Mouse (Mus musculus) retina, postnatal 7 days (tissue): Measurements from ENCODE around the gene Anxa6.
"Not testable (repeated sequence)": the region's sequence is repeated elsewhere in the genome, so short reads cannot be mapped to it uniquely, and the experiment has no call there.

ENCODE experiments used
- DNase-seq: peaks from one replicate; pipeline ENCODE4 v3.0.0-alpha.2; 2012; ENCODE audit warnings: low read depth, low spot score

Anxa6 gene

DNA sequence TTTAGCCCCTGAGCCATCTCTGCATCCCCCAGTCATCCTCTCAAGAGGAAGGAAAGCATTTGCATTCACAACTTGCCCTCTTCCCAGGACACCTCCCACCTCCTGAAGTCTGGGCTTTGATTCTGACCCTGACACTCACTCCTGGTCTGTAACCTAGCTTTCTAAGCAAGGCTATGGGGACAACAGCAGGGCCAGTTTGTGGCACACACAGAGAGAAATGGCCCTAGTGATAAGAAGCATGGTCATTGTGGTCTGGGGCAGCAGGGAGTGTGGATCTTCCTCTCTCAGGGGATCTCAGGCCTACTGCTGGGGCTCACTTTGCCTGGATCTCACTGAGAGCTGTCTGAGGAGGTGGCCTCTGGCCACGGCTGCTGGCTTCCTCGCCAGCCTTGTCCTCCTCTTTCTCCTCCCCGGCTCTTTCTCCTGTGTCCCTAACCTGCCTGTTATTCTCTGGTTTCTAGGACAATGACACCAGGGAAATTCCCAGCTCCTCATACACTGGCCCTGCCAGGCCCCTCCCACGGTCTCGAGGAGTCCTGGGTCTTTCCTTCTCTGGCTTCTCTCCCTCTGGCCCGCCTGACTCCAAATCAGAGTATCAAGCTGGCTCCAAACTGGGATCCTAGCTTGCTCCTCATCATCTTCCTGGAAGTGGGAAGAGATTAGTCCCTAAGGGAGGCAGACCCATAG lies 71.9 kb downstream of the Anxa6 start:
- no peak for DNase-seq

DNA sequence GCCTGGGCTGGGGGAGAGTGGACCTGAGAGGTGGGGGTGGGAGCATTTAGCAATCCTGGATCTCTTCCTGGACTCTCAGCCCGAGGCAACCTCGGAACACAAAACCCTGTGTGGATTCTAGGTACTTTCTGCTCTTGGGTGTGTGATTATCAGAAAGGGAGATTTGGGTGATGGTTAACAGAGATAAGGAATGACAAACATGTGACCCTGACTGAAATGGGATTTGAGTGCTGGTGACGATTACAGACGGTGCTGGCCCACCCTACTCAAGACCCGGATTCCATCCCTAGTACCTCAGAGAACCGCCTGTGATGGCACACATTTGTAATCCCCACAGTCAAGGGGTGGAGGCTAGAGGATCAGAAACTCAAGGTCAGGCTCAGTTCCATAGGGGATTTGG lies 73.0 kb downstream of the Anxa6 start:
- DNase-seq = no peak

DNA sequence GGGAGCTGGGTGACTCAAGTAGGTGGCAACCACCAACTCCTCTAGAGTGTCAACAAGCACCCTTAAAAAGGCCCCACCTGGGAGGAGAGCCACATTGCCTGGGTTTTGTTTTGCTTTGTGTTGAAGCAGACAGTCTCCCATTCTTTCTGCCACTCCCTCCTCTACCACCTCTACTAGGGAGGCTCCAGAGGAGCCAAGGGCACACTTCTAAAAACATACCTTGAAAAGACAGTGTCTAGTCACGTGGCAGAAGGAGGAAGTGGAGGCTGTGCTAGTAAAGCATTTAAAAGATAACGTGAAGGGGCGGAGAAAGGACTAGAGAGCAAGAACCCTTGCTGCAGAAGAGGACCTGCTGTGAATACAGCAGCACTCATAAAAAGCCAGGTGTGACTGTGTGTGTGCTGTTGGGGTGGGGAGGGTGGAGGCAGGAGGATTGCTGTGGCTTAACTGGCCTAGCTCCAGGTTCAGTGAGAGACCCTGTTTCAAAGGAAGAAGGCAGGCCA lies 74.6 kb downstream of the Anxa6 start:
- no peak for DNase-seq

DNA sequence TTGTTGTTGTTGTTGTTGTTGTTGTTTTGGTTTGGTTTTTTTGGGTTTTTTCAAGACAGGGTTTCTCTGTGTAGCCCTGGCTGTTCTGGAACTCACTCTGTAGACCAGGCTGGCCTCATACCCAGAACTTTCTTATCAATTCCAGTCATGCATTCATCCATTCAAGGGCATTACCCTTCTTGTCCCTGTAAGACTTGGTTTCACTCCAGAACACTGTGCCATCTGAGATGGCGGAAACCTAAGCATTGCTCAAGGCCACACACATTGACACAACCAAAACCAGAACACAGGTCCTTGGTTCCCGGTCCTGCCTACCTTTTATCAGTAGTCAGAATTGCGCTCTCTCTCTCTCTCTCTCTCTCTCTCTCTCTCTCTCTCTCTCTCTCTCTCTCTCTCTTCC lies 75.5 kb downstream of the Anxa6 start:
- not testable (repeated sequence) for DNase-seq

DNA sequence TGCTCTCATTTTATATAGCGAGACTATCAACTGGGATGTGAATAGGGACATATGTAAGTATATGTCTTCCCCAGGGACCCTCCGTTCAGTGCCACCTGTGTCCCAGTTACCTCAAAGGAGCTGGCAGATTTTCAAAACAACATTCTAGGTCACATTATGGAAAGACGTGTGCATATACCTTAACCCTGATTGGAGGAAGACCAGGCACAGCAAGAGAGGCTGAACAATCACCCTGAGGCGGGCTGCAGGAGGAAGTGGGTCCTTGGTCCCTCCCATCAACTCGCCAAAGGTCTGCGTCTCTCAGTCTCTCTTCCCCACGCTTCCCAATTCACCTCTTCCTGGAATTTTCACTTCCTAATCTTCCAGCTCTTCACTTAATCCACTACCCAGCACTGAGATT lies 76.3 kb downstream of the Anxa6 start:
- no peak for DNase-seq

DNA sequence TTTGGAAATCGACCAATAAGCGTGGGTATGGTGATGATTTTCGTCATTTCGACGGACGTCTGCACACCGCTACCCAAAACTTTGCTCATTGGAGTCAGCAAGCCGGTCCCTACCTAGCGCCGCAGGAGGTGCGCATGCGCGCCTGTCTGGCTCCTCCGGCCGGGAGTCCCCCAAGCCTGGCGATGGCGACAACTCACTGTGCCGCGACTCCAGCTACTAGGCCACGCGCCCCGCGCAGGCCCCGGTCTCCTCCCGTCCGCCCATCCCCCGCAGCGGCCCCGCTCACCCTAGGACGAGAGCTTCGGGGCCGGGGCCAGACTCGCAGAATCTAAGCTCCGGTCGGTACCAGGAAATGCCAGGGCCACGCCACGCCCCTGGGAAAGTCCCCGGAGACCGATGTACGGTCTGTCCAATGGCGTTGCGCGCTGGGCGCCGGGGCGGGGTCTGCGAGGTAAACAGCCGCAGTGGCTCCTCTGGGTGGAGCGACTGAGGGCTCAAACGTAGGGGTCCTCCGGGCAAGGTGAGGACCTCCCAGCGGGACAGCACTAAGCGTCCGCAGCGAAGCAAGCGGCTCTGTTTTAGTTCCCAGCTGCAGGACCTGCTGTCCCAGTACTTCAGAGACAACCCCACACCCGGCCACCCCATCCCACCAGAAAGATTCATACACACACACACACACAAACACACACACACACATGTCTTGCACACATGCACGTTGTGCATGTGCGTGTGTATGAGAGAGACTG lies 77.3 kb downstream of the Anxa6 start:
- peak; percentile 87 for DNase-seq

DNA sequence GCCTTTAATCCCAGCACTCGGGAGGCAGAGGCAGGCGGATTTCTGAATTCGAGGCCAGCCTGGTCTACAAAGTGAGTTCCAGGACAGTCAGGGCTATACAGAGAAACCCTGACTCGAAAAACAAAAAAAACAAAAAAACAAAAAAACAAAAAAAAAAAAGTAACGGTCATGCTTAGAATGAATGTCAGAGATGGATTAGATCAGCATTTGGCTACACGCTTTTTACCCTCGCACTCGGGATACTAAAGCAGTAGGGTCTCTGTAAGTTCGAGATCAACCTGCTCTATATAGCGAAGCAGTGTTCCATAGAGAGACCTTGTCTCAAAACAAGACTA lies 77.9 kb downstream of the Anxa6 start:
- not testable (repeated sequence) for DNase-seq

DNA sequence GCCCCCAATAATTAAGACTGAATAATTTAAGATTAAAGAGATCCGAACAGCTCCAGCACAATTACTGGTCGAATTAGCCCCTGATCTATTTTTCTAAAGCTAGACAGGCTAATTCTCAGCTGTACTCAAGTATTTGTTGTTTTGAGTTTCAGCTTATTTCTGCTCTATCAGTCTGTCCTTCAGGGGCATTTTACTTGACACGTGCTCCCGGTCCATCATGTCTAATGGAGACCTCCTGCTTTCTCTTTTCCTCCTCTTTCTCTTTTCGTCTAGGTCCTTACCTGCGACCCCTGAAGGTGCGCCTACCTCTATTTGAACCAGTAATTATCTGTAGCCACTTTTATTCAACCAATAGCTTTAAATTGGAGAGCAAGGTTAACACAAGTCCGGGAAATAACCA lies 78.5 kb downstream of the Anxa6 start:
- DNase-seq = no peak

DNA sequence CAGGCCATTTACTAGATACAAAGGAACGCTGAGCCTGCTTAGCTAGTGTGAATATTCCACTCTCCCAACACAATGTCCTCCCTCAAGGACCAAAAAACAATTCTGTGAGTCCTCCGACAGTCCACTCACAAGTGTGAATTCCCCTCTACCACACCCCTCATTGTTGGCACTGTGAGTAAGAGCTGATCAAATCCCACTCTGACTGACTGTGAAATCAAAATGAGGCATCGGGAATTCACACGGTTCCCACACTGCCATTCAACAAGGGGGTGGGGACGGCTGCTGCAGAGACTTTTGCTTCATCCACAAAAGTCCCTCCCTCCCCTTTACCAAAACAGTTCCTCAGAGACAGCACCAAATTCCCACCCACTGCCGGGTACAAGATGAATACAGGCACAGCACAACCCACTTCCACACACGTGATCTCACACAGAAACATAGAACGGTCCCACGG lies 79.2 kb downstream of the Anxa6 start:
- no peak for DNase-seq

DNA sequence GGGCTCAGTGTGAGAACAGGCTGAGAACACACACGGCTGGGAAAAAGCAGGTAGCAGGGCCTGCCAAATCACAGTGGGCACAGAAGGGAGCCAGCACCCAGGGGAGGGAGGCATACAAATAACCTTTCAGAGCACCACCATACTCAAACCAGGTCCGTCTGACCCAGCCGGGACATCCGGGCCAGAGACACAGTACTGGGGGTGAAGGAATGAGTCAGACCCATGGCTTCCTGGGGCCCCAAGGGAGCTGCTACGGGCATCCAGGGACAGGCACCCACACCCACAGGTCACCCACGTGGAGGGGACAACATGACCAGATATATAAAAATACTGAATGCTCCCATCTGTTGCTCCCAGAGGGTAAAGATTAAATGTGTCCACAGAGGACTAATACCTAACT lies 80.6 kb downstream of the Anxa6 start:
- no peak for DNase-seq

DNA sequence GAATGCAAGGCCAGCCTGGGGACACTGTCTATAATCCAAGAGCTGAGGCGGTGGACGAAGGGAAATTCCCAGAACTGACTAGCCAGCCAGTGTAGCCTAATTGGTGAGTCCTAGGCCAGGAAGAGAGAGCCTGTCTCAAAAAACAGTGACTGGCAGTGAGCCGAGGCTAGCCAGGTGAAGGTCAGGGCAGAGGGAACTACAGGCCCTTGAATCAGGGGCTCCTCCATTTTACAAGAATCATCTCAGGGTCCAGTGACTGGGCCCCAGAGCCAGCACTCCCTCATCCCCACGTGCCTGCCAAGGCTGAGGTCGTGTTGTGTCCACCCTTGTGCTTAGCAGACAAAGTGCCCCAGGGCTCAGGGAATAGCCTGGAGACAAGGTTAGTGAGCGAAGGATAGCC lies 82.6 kb downstream of the Anxa6 start:
- no peak for DNase-seq

DNA sequence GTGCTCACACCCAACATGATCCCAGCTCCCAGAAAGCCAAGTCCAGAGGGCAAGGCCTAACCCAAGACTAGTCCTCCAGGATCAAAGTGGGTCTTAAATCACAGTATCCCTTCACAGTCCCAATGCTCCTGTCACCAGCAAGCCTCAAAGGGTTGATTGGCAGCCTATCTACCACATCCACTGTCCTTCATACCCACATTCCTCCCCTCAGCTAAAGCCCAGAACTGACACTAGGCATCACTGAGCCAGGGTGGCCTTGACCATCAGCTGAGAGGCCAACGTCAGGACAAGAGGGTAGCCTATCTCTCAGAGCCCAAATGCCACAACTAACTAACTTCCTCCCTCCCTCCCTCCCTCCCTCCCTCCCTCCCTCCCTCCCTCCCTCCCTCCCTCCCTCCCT lies 83.5 kb downstream of the Anxa6 start:
- DNase-seq = no peak

DNA sequence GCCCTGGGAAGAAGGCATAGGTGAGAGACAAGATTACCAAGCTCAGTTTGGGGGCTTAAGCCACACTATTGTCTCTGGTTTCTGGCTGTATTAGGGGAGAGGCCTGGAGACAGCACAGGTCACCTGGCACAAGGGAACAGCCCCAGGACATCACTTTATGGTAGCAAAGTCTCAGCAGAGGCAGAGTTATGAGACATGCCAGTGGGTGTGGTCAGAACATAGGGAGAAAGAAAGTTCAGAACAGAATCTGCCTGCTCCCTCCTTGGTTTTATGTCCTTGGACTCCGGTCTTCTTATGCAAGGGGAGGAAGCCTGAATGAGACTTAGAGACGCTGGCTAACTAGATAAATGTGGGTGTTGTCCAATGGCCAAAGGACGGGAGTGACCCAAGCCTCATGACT lies 88.5 kb downstream of the Anxa6 start:
- no peak for DNase-seq

DNA sequence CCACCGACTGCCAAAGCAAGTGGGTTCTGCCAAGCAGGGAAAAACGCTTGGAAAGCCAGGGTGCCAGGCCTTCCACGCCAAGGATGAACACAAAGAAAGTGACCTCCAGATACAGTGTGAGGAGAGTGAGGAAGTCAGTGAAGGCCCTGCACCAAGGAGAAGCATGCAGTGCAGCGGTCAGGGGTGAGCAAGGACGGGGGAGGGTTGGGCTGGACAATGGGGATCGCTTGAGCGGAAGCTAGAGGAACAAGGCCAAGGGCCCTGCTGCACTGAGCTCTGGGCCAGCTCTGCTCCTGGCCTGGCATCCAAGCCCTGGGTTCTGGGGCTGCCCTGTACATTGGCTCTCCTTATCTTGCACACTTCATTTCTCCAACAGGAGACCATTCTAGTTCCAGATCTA lies 93.2 kb downstream of the Anxa6 start:
- DNase-seq = no peak

DNA sequence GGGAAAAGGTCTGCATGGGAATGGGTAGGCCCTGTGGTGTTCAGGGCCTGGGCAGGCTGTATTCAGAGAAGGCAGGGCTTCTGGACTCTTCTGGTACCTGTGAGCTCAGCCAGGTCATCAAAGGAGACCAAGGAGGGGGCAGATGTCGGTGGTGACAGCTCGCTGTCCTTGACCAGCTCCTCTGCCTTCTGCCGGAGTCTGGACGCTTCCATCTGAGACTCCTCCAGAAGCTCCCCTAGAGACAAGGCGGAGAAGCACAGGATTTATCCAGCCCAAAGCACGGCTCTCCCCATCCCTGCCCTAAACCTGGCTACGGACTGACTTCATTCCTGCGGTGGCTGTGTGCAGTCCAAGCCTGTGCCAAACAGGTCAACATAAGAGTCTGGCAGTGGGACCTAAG lies 93.7 kb downstream of the Anxa6 start:
- DNase-seq = no peak

DNA sequence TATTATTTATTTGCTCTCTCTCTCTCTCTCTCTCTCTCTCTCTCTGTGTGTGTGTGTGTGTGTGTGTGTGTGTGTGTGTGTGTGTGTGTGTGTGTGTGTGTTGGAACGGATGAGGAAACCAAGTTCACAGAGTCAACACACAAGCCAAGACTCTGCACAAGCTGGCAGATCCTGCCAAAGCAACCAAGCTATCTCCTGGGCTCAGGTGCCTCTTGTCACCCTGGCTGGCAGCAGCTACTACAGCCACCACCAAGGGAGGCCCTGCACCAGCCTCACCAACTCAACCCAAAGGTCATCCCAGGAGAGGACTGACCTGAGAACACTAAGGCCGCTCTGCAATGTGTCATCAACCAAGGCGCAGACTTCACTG lies 96.5 kb downstream of the Anxa6 start:
- DNase-seq = no peak

DNA sequence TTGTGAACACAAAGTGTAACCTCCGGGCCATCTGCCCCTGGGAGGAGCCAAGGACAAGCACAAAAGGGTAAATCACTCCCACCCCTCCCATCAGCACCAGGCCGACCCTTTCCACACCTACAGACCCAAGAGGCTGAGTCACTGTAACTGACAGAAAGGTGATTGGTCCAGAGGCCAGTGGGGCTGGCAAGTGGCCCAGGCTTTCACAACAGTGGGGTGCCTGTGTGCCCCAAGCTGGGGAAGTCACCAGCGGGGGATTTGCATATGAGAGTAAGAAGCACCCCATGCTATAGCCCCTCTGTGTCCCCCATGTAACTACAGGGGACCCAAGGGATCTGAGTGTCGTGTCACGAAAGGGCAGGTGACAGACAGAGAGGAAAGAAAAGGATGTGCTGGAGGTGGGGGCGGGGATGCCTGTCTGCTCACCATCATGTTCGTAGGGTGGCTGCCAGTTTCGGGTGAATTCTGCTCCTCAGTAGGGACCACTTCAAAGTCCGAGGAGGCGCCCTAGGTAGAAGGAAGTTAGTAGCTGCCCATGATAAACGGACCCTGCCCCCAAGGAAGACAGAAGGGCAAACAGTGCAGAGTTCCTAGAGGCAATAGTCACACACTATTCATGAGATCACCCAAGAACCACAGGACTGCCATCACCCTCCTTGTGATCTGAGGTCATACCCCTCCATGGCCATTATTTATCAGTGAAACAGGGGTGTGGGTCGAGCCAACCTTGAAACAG lies 97.0 kb downstream of the Anxa6 start:
- DNase-seq = no peak

DNA sequence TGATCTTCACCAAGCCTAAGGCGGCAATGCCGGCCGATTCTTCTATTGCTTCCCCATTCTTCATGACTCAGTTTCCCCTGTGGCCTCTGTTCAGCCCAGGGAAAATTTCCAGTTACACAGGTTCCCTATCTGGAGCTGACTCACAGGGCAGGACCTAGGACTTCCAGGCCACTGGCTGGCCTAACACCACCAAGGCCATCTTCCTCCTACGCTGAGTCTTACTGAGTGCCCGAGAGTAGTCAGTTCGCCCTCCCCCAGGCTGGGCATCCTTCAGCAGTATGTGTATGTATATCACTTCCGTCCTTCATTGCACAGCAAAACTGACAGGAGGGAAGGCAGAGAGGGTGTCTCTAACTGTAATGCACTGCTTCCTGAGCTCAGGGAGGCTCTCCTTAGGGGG lies 99.0 kb downstream of the Anxa6 start:
- no peak for DNase-seq

DNA sequence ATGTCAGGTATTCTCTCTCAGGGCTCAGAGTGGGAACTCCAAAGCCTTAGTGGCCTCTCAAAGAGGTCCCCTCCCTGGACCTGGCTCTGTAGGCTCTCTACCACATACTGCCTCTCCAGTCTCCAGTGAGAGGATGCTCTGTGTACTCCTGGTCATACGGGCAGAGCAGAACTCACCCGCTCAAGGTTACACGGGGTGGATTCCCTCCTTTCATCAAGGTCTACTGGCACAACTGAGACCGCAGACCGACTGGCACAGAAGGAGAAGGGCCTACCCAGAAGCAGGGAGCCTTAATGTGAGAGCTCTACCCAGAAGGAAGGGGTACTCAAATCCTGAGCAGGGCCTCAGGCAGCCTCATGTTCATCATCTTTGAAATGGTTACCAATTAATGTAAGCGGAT lies 100.7 kb downstream of the Anxa6 start:
- DNase-seq = no peak

DNA sequence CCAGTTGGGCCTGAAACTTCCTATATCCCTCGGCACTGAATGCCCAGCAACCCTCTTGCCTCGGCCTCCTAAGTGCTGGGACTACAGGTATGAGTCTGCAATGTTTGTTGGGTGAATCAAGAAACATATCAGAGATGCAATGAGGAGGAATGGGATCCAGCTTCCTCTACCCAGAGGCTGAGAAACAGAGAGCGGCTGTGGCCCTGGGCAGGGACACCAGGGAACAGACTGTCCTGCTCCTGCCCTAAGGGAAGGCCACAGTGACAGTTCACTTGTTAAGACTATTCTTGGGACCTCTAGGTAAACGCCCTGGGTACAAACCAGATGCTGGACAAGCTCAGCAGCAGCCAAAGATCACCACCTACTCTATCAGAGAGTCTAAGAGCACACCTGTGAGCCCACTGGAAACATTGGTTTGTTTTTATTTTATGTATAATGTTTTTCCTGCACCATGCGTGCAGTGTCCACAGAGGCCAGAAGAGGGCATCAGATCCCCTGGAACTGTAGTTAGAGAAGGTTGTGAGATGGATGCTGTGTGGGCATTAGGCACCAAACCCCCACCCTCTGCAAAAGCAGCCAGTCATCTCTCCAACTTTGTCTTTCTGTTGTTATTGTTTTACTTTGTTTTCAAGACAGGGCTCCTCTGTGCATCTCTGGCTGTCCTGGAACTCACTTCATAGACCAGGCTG lies 101.7 kb downstream of the Anxa6 start:
- DNase-seq = peak; percentile 13

DNA sequence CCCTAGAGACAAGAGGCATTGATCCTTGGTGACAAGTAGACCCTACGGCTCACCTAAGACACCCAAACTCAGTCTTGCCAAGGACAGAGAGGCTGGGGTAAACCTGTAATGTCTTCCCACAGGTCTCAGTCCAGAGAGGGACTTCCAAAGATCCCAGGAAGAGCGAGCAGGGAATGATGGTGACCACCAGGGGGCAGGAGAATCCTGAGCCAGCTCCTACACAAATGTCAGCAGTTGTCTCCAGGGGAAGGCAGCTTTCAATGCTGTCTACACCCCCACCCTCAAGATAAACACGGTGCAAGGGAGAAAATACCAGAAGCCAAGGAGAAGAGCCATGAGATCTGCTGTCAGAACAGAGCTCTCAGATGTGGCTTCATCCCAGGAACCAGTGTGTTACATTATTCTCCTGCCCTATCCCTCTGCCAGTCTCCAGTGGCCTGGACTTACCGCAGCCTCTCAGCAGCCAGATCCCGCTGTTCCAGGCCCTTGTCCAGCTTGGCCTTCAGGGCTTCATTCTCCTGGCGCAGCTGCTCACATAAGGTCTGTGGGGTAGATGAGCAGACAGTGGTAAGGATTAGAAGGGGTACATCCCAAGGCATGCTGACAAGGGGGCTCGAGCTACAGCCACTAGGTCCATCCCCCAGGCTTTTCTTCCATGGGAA lies 102.8 kb downstream of the Anxa6 start:
- peak; percentile 44 for DNase-seq

DNA sequence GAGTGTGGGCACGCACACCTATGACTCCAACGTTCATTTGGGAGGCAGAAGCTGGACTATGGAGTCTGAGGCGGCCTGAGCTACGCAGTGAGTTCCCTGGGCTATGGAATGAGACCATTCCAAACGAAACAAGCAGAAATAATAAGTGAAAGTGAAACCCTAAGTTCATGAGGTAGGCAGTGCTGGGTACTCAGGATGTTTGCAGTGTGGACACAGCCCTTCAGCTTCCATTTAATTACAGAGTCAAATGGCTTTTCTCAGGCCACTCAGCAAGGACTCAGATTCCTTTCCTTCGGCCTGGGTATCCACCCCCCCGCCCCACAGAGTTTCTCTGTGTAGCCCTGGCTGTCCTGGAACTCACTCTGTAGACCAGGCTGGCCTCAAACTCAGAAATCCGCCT lies 103.5 kb downstream of the Anxa6 start:
- no peak for DNase-seq
